Mouse (Mus musculus) stomach, postnatal 0 days (tissue): Measurements from ENCODE around the gene 1700093K21Rik. TPM values are rescaled to one million over a fixed set of nuclear protein-coding genes. Genes with fewer than 3 reads are reported as not detected.
"Not testable (repeated sequence)": the region's sequence is repeated elsewhere in the genome, so short reads cannot be mapped to it uniquely, and the experiment has no call there.

Experiments used
- ATAC-seq: fragments of 200-750 bp; cut with Nextera tagmentation; 2 replicates; pipeline ENCODE4 v1.8.0; 2017; ENCODE audit not compliant: low FRiP score, low TSS enrichment
- DNase-seq: peaks from one replicate; pipeline ENCODE4 v3.0.0-alpha.2; 2016; ENCODE audit warnings: low spot score
- H3K27ac ChIP-seq: fragments of 300-500 bp; sonication (generic); replicated peaks from 2 replicates; pipeline ENCODE4 v1.5.1; 2014; ENCODE audit warnings: mild to moderate bottlenecking, control low read depth
- H3K27me3 ChIP-seq: fragments of 300-500 bp; sonication (generic); 2 replicates; pipeline ENCODE4 v1.6.1; 2014; ENCODE audit warnings: low read length; ENCODE audit not compliant: control insufficient read depth, insufficient read depth
- H3K36me3 ChIP-seq: fragments of 300-500 bp; sonication (generic); 2 replicates; pipeline ENCODE4 v1.6.1; 2014; ENCODE audit warnings: low read length, mixed read lengths; ENCODE audit not compliant: control insufficient read depth, insufficient read depth
- H3K4me1 ChIP-seq: fragments of 300-500 bp; sonication (generic); replicated peaks from 2 replicates; pipeline ENCODE4 v1.6.1; 2014; ENCODE audit warnings: antibody characterized with exemption; ENCODE audit not compliant: control insufficient read depth, insufficient read depth
- H3K4me2 ChIP-seq: fragments of 300-500 bp; sonication (generic); replicated peaks from 2 replicates; pipeline ENCODE4 v1.6.1; 2014; ENCODE audit warnings: low read depth, mild to moderate bottlenecking, control low read depth, moderate library complexity
- H3K4me3 ChIP-seq: fragments of 300-500 bp; sonication (generic); 2 replicates; pipeline ENCODE4 v1.5.1; 2014; ENCODE audit warnings: low read depth, low read length, control low read depth
- H3K9ac ChIP-seq: fragments of 300-500 bp; sonication (generic); 2 replicates; pipeline ENCODE4 v1.6.1; 2014; ENCODE audit warnings: mild to moderate bottlenecking, low read length, control low read depth, mixed read lengths
- H3K9me3 ChIP-seq: fragments of 300-500 bp; sonication (generic); 2 replicates; pipeline ENCODE4 v1.6.1; 2016; ENCODE audit warnings: low read length; ENCODE audit not compliant: control insufficient read depth
- CTCF ChIP-seq: IDR thresholded peaks from 2 replicates; pipeline ENCODE4 v1.5.1; 2016; ENCODE audit warnings: antibody characterized with exemption, low read depth, mild to moderate bottlenecking, moderate library complexity
- EP300 ChIP-seq: optimal IDR thresholded peaks from 2 replicates; pipeline ENCODE3; 2016; ENCODE audit warnings: antibody characterized with exemption
- WGBS: fragments of 180-500 bp; shearing (Covaris S2); extraction: QIAGEN DNeasy Blood & Tissue Kit; methylation state at CpG from one replicate; pipeline ENCODE4 v1.1.7; 2014; 5-methylcytosine and 5-hydroxymethylcytosine counted together
- polyA plus RNA-seq: library from polyadenylated mRNA; unstranded; fragments of >200 nt; fragmentation: Nextera tagmentation; extraction: Ambion mirVana; gene quantifications from 2 replicates; pipeline ENCODE4 v1.2.1, GENCODE M21; 2015

The 1700093K21Rik gene
- polyA plus RNA-seq, 1 experiment from 2014 or later = not detected

DNA sequence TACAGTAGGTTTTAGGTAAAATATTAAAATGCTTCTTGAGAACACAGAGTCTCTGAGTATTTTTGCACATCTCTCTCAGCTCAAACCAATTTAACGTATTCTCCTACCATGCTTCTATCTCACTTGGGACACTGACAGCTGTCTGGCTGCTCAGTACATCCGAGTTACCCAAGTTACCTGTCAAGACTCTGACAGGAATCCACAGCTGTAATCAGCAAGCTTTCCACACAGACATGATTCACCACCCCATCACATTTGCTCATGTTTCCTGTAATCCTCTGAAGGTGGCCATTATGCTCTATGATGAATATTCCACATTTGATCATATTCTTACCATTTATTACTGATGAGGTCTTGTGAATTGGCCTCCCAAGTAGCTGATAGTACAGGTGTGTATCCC, 5.6 kb downstream of the 1700093K21Rik start:
- DNase-seq (no peak), ATAC-seq (no peak)
- H3K4me1 ChIP-seq = no peaks in the 10 kb centered on the region
- H3K27ac ChIP-seq = no peak overlapping the region
- H3K9me3 ChIP-seq = no peaks in the 10 kb centered on the region
- H3K9ac ChIP-seq = no peak overlapping the region
- no peak overlapping the region for H3K4me3 ChIP-seq
- no peaks in the 10 kb centered on the region for H3K36me3 ChIP-seq
- H3K4me2 ChIP-seq = no peak overlapping the region
- no peaks in the 10 kb centered on the region for H3K27me3 ChIP-seq
- no peak for TF ChIP-seq EP300
- no peak for TF ChIP-seq CTCF
- 72% methylated on average over 2 of the region's 2 CpGs for WGBS

DNA sequence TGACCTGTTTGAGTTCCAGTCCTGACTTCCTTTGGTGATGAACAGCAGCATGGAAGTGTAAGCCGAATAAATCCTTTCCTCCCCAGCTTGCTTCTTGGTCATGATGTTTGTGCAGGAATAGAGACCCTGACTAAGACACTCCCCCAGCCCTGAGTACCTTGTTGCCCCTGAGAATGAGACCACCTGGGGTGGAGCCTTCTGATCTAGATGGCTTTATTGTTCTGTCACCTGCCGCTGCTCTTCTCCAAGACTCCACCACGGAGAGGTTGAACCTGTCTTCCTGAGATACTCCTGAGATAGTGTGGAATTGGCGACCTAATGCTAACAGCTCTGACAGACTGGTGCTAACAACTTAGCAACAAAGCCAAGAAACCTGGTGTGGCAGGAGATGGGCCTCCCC, 6.2 kb downstream of the 1700093K21Rik start:
- not testable (repeated sequence) for H3K9me3 ChIP-seq, H3K27ac ChIP-seq, H3K4me1 ChIP-seq, H3K9ac ChIP-seq, H3K4me3 ChIP-seq, DNase-seq, H3K4me2 ChIP-seq, H3K27me3 ChIP-seq, ATAC-seq, H3K36me3 ChIP-seq
- 46% methylated on average over 4 of the region's 4 CpGs for WGBS

DNA sequence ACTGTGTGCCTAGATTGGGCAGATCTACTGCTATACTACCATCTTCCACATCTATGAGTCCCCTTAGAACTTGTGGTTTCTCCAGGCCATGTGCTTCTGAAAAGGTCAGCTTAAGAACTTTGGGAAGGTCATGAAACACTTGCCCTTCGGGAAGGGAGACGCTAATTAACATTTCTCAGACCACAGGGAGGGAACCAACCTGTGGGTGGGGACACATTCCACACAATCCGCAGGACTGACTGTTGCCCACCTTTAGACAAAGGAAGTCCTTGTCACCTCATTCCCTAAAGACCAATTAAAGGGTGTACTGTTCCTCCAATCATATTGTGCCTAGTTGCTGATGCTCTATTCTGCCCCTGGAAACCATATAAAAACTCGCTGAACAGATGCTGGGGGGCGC, 16.2 kb downstream of the 1700093K21Rik start:
- not testable (repeated sequence) for H3K4me1 ChIP-seq, H3K4me2 ChIP-seq, H3K9ac ChIP-seq, H3K4me3 ChIP-seq, H3K27me3 ChIP-seq, H3K27ac ChIP-seq, DNase-seq, H3K36me3 ChIP-seq, H3K9me3 ChIP-seq, ATAC-seq
- WGBS = 70% methylated on average over 5 of the region's 5 CpGs

- WGBS = 25% methylated on average over 5 of the region's 5 CpGs
- no peak for DNase-seq
- Histone ChIP-seq H3K9ac (peak overlapping the region; percentile 49; the same call in 1 of the 2 replicates), H3K27ac (peak overlapping the region; percentile 25), H3K4me1 (peaks cover 9% of the 10 kb centered on the region; the same call in 1 of the 2 replicates), H3K27me3 (no peaks in the 10 kb centered on the region), H3K4me2 (peak overlapping the region; percentile 70), H3K4me3 (peak overlapping the region; percentile 93), H3K36me3 (no peaks in the 10 kb centered on the region), H3K9me3 (no peaks in the 10 kb centered on the region)
- no peak for ATAC-seq
- no peak for TF ChIP-seq CTCF
- TF ChIP-seq EP300 = no peak
These were observed 22.3 kb downstream of the 1700093K21Rik start for GRCm38 (mm10) chr11:23498609-23499008.

GRCm38 (mm10) chr11:23497718-23498509, 23.0 kb downstream of the 1700093K21Rik start, which contains the start of gene Ahsa2:
Gene Ahsa2, minus strand, starts transcription at chr11:23498030.
- peak within 1 kb of the TSS; percentile 92 for H3K27ac ChIP-seq
- H3K36me3 ChIP-seq = peaks cover 3% of the 10 kb centered on the region; the same call in 1 of the 2 replicates
- peaks cover 9% of the 10 kb centered on the region; the same call in 1 of the 2 replicates for H3K4me1 ChIP-seq
- peak; percentile 97 for ATAC-seq
- H3K4me3 ChIP-seq = peak within 1 kb of the TSS; percentile 93
- H3K9ac ChIP-seq = peak within 1 kb of the TSS; percentile 92
- no peaks in the 10 kb centered on the region for H3K9me3 ChIP-seq
- TF ChIP-seq CTCF (no peak), EP300 (no peak)
- 1% methylated on average over 51 of the region's 66 CpGs for WGBS
- H3K27me3 ChIP-seq = no peaks in the 10 kb centered on the region
- DNase-seq = peak; percentile 99
- peak within 1 kb of the TSS; percentile 70 for H3K4me2 ChIP-seq

DNA sequence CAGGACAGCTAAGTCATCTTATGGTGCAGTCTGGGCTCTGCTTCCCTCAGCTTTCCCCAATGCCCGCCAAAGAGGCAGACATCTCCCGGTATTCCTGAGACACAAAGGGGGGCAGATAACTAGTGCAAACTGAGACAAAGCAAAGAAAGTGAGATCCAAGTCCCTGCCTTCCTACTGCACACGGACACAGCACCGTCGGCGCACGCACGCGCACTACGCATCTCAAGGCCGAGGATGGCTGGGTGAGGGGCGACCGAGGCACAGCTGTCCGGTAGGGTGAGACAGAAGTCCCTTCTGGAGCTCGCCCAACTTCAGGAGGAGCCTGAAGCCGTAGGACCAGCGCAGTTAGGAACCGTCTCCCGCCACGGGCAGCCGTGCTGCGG, 23.6 kb downstream of the 1700093K21Rik start:
- WGBS = 0% methylated on average over 22 of the region's 22 CpGs
- Histone ChIP-seq H3K9ac (peak overlapping the region; percentile 92), H3K4me1 (peaks cover 9% of the 10 kb centered on the region; the same call in 1 of the 2 replicates), H3K27me3 (no peaks in the 10 kb centered on the region), H3K27ac (peak overlapping the region; percentile 92), H3K4me3 (peak overlapping the region; percentile 93), H3K9me3 (no peaks in the 10 kb centered on the region), H3K4me2 (peak overlapping the region; percentile 70), H3K36me3 (peaks cover 6% of the 10 kb centered on the region)
- DNase-seq = peak; percentile 69
- TF ChIP-seq CTCF (no peak), EP300 (no peak)
- peak; percentile 69 for ATAC-seq
